Mouse (Mus musculus): ENCODE measurements around the gene Ncoa4. TPM values are rescaled to one million over a fixed set of nuclear protein-coding genes. Genes with fewer than 3 reads are reported as not detected.
A peak's percentile ranks its signal among the peaks of the same experiment; 100 is the strongest.

Ncoa4 gene
- polyA plus RNA-seq, 1 experiment from 2014 or later = 102 TPM

DNA sequence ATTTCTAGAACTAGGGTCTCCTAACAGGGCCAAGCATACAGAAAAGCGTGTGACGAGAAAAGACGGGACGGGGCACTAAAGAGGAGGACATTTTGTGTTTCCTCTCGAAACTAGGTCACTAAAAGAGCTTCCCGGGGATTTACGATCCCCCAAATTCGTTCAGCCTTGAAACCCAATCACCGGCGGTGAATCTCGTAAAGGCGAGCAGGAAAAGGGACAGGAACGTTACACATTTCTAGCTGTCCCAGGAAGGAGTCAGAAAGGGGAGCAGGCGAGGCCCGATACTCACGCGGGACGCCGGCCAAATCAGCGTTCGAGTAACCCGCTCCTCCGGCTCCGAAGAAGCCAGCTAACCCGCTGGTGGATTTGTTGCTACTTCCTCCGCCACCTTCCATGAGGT lies 41.7 kb downstream of the Ncoa4 start:
- peak; percentile 56 for DNase-seq (ENCODE audit: low spot score)
- Histone ChIP-seq H3K4me2 (ENCODE audit: low read depth, low read length, severe bottlenecking) (peak overlapping the region; percentile 60), H3K9ac (ENCODE audit: low read length) (peak overlapping the region; percentile 94), H3K4me3 (ENCODE audit: low read depth, low read length) (peak overlapping the region; percentile 97), H3K9me3 (ENCODE audit: control insufficient read depth, low read length) (no peaks in the 10 kb centered on the region), H3K27ac (ENCODE audit: low read depth, low read length) (no peak overlapping the region), H3K36me3 (ENCODE audit: control insufficient read depth, insufficient read depth, low read length) (peaks cover 3% of the 10 kb centered on the region; the same call in 1 of the 2 replicates), H3K4me1 (replicated peaks; ENCODE audit: control insufficient read depth, insufficient read depth, low read length) (peaks cover 8% of the 10 kb centered on the region; the same call in 1 of the 2 replicates), H3K27me3 (ENCODE audit: control insufficient read depth, insufficient read depth, low read length) (no peaks in the 10 kb centered on the region)
- WGBS = 0% methylated on average over 25 of the region's 26 CpGs
- peak; percentile 27; the same call in 1 of the 2 replicates for ATAC-seq (replicated peaks; ENCODE audit: low FRiP score)

DNA sequence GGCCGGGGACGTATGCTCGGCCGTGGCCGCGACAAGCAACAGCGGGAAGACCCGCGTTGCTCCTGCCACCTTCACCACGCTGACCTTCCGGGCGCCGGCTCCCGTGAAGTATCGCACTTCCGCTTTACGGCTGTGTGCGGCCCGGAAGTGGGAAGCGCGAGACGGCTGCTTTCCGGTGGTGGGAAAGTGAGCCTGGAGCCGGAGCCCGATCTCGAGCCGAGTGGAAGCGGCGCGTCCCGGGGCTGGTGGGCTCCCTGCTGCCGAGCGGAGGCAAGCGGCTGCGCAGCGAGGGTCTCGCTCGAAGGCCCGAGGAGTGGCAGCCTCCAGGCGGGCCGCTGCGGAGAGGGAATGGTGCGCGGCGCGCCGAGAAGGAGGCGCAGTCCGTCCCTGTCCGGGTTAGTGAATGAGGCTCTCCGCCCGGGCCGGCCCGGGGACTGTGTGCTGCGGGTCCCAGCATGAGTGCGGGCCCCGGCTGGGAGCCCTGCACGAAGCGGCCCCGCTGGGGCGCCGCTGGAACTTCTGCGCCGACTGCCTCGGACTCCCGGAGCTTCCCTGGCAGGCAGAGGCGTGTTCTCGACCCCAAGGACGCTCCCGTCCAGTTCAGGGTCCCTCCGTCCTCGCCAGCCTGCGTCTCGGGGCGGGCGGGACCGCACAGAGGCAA lies 42.3 kb downstream of the Ncoa4 start, which contains the start of the genes Timm23 and Parg:
Timm23 (minus strand) TSS at position 108 of the 661 bp plus-strand sequence.
Parg (plus strand) TSS at position 159 of the 661 bp plus-strand sequence.
- Histone ChIP-seq H3K9ac (ENCODE audit: low read length) (peak within 1 kb of the TSS; percentile 94), H3K27me3 (ENCODE audit: control insufficient read depth, insufficient read depth, low read length) (no peaks in the 10 kb centered on the region), H3K27ac (ENCODE audit: low read depth, low read length) (0 out of 2 replicates have a peak within 1 kb of the TSS, but pooled peaks have one; percentile 31), H3K4me1 (replicated peaks; ENCODE audit: control insufficient read depth, insufficient read depth, low read length) (peaks cover 8% of the 10 kb centered on the region; the same call in 1 of the 2 replicates), H3K36me3 (ENCODE audit: control insufficient read depth, insufficient read depth, low read length) (peaks cover 2% of the 10 kb centered on the region; the same call in 1 of the 2 replicates), H3K4me3 (ENCODE audit: low read depth, low read length) (peak within 1 kb of the TSS; percentile 97), H3K9me3 (ENCODE audit: control insufficient read depth, low read length) (no peaks in the 10 kb centered on the region), H3K4me2 (ENCODE audit: low read depth, low read length, severe bottlenecking) (peak within 1 kb of the TSS; percentile 72)
- DNase-seq (ENCODE audit: low spot score) (peak; percentile 91), ATAC-seq (replicated peaks; ENCODE audit: low FRiP score) (peak; percentile 94)
- WGBS = under 1% methylated on average over 74 of the region's 77 CpGs

DNA sequence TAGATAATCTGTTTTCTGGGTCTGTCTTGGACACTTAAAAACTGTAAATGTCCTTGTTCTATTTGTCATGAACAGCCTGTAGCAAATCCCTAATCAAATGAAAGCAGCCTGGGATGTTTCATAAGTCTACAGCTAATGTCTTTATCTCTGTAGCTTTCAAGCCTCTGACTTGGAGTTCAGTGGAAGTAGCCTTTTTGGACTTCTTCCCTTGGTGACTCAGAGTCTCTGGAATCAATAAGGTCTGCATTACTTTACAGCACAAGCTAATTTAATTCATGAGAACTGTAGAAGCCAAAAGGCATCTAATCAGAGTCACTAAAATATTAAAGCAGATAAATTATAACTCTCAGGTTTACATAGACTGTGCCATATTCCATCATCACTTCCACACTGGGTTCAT lies 66.9 kb downstream of the Ncoa4 start:
- ATAC-seq (replicated peaks; ENCODE audit: low FRiP score) (no peak), DNase-seq (ENCODE audit: low spot score) (no peak)
- Histone ChIP-seq H3K4me2 (ENCODE audit: low read depth, low read length, severe bottlenecking) (no peak overlapping the region), H3K9me3 (ENCODE audit: control insufficient read depth, low read length) (no peaks in the 10 kb centered on the region), H3K4me3 (ENCODE audit: low read depth, low read length) (no peak overlapping the region), H3K4me1 (replicated peaks; ENCODE audit: control insufficient read depth, insufficient read depth, low read length) (no peaks in the 10 kb centered on the region), H3K36me3 (ENCODE audit: control insufficient read depth, insufficient read depth, low read length) (no peaks in the 10 kb centered on the region), H3K27ac (ENCODE audit: low read depth, low read length) (no peak overlapping the region), H3K27me3 (ENCODE audit: control insufficient read depth, insufficient read depth, low read length) (no peaks in the 10 kb centered on the region), H3K9ac (ENCODE audit: low read length) (no peak overlapping the region)

DNA sequence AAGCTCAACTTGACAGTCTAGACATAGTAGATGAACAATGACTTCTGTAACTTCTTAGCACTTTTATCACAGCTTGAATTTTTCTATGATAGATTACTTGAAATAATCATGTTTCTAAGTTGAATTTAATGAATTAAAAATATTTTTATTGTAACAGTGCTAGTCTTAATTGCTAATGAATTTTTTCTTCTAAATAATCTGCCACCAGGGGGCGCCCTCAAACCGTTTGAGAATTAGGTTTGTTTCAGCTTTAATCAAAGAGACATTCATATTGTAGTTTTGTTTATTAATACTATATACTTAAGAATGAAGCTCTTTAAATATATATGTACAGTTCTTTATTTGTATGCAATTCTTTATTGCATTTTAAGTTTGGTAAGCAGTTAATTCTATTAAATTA lies 69.3 kb downstream of the Ncoa4 start:
- DNase-seq (ENCODE audit: low spot score) = peak; percentile 61
- no peak for ATAC-seq (replicated peaks; ENCODE audit: low FRiP score)
- WGBS = 0% methylated on average over 2 of the region's 2 CpGs
- H3K27ac ChIP-seq (ENCODE audit: low read depth, low read length) = no peak overlapping the region
- no peaks in the 10 kb centered on the region for H3K9me3 ChIP-seq (ENCODE audit: control insufficient read depth, low read length)
- H3K4me3 ChIP-seq (ENCODE audit: low read depth, low read length) = no peak overlapping the region
- H3K4me2 ChIP-seq (ENCODE audit: low read depth, low read length, severe bottlenecking) = no peak overlapping the region
- H3K9ac ChIP-seq (ENCODE audit: low read length) = no peak overlapping the region
- H3K4me1 ChIP-seq (replicated peaks; ENCODE audit: control insufficient read depth, insufficient read depth, low read length) = no peaks in the 10 kb centered on the region
- no peaks in the 10 kb centered on the region for H3K36me3 ChIP-seq (ENCODE audit: control insufficient read depth, insufficient read depth, low read length)
- no peaks in the 10 kb centered on the region for H3K27me3 ChIP-seq (ENCODE audit: control insufficient read depth, insufficient read depth, low read length)

Other genes with a start within 250 kb of the Ncoa4 start
- 0.05 TPM in 2 replicates for gene Galnt15, start 130.9 kb upstream of the Ncoa4 start, polyA plus RNA-seq (2014; fragmentation: Nextera tagmentation; extraction: Ambion mirVana)
- 20.2 and 20.7 TPM in 2 replicates for gene Oxnad1, start 74.5 kb upstream of the Ncoa4 start, polyA plus RNA-seq (2014; fragmentation: Nextera tagmentation; extraction: Ambion mirVana)
- 97.7 and 99.9 TPM in 2 replicates for gene Dph3, start 74.1 kb upstream of the Ncoa4 start, polyA plus RNA-seq (2014; fragmentation: Nextera tagmentation; extraction: Ambion mirVana)
- not detected in 2 replicates for gene Msmb, start 17.8 kb upstream of the Ncoa4 start, polyA plus RNA-seq (2014; fragmentation: Nextera tagmentation; extraction: Ambion mirVana)
- gene Timm23, start 42.0 kb downstream of the Ncoa4 start, polyA plus RNA-seq (2014; fragmentation: Nextera tagmentation; extraction: Ambion mirVana) = 274 TPM in 2 replicates
- 61.2 and 63.6 TPM in 2 replicates for gene Parg, start 42.1 kb downstream of the Ncoa4 start, polyA plus RNA-seq (2014; fragmentation: Nextera tagmentation; extraction: Ambion mirVana)
- 18.3 and 18.8 TPM in 2 replicates for gene Ogdhl, start 162.2 kb downstream of the Ncoa4 start, polyA plus RNA-seq (2014; fragmentation: Nextera tagmentation; extraction: Ambion mirVana)
- not detected in 2 replicates for gene 1700024G13Rik, start 228.5 kb downstream of the Ncoa4 start, polyA plus RNA-seq (2014; fragmentation: Nextera tagmentation; extraction: Ambion mirVana)

Data from forebrain, embryonic 11.5 days (tissue).